Comparison of ENCODE assay signal across 11 mouse cellular contexts in genomic region chr10:70442623-70443022, GRCm38 (mm10). TPM values are rescaled to one million over a fixed set of nuclear protein-coding genes. Genes with fewer than 3 reads are reported as not detected.
DNase-seq lines count a peak whose midpoint lies in the region; ATAC-seq lines count a peak whose summit lies in the region.
"Had no signal": no experiment of that assay in that cellular context is flagged by ENCODE, and none has a peak within 500 bp of the region (broad histone marks: within the 10 kb centered on the region; RNA-seq: fewer than 3 reads in every experiment).

No protein-coding gene starts in this region.

- H3K9me3 ChIP-seq in heart, embryonic 14.5 days (ENCODE audit: control insufficient read depth, low read length) = no peaks in the 10 kb centered on the region
- no peaks in the 10 kb centered on the region for H3K9me3 ChIP-seq in forebrain, embryonic 14.5 days (replicated peaks; ENCODE audit: control insufficient read depth, low read length)
- no peaks in the 10 kb centered on the region for H3K9me3 ChIP-seq in midbrain, embryonic 13.5 days

- no peak for ATAC-seq in heart, embryonic 14.5 days (ENCODE audit: insufficient number of reproducible peaks, insufficient read depth, low FRiP score, low read depth)
- ATAC-seq in forebrain, embryonic 14.5 days = no peak
- no peak for ATAC-seq in midbrain, embryonic 13.5 days
- ATAC-seq in CD4-positive, CD25-positive, alpha-beta regulatory T cell, adult 4 months = no peak

- H3K27me3 ChIP-seq in heart, embryonic 14.5 days (ENCODE audit: control insufficient read depth, insufficient read depth, low read length) = no peaks in the 10 kb centered on the region
- no peaks in the 10 kb centered on the region for H3K27me3 ChIP-seq in forebrain, embryonic 14.5 days (replicated peaks; ENCODE audit: control insufficient read depth, insufficient read depth, low read length)
- no peaks in the 10 kb centered on the region for H3K27me3 ChIP-seq in midbrain, embryonic 13.5 days

- H3K4me3 ChIP-seq in heart, embryonic 14.5 days (ENCODE audit: control insufficient read depth in 1 of 2, insufficient read depth in 1 of 2, low read depth in 1 of 2, low read length in 2 of 2) = no peak overlapping the region
- no peak overlapping the region for H3K4me3 ChIP-seq in forebrain, embryonic 14.5 days (ENCODE audit: low read depth, low read length)
- peak overlapping the region; percentile 67 for H3K4me3 ChIP-seq in midbrain, embryonic 13.5 days (replicated peaks)
- H3K4me3 ChIP-seq: erythroblast, embryonic 14.5 days had no signal

- H3K4me1 ChIP-seq in heart, embryonic 14.5 days (ENCODE audit: control insufficient read depth in 2 of 2, insufficient read depth in 2 of 2, low read length in 2 of 2) = peaks cover 3 to 4% of the 10 kb centered on the region in 2 experiments; a peak in 3 of 4 replicates
- H3K4me1 ChIP-seq in forebrain, embryonic 14.5 days (ENCODE audit: control insufficient read depth, insufficient read depth, low read length) = peaks cover 22% of the 10 kb centered on the region
- peaks cover 42% of the 10 kb centered on the region for H3K4me1 ChIP-seq in midbrain, embryonic 13.5 days (replicated peaks)

- H3K4me2 ChIP-seq in heart, embryonic 14.5 days (ENCODE audit: low read length) = peak overlapping the region; percentile 93
- peak overlapping the region; percentile 77 for H3K4me2 ChIP-seq in forebrain, embryonic 14.5 days (ENCODE audit: low read length)
- peak overlapping the region; percentile 73 for H3K4me2 ChIP-seq in midbrain, embryonic 13.5 days (replicated peaks)

- H3K9ac ChIP-seq in heart, embryonic 14.5 days (ENCODE audit: low read length) = no peak overlapping the region
- no peak overlapping the region for H3K9ac ChIP-seq in forebrain, embryonic 14.5 days (ENCODE audit: low read length)
- H3K9ac ChIP-seq in midbrain, embryonic 13.5 days (replicated peaks) = peak overlapping the region; percentile 86; the same call in 1 of the 2 replicates
- H3K9ac ChIP-seq: lung, embryonic 14.5 days had no signal

- H3K36me3 ChIP-seq in heart, embryonic 14.5 days (ENCODE audit: control insufficient read depth, insufficient read depth, low read length) = no peaks in the 10 kb centered on the region
- H3K36me3 ChIP-seq in forebrain, embryonic 14.5 days (ENCODE audit: control insufficient read depth, insufficient read depth, low read length) = no peaks in the 10 kb centered on the region
- H3K36me3 ChIP-seq in midbrain, embryonic 13.5 days = 0 out of 2 replicates have a peak, but pooled peaks cover 4% of the 10 kb centered on the region

- H3K27ac ChIP-seq in heart, embryonic 14.5 days (replicated peaks in 1 of 2; ENCODE audit: control insufficient read depth in 1 of 2, insufficient read depth in 1 of 2, low read depth in 2 of 2, low read length in 2 of 2) = no peak overlapping the region
- no peak overlapping the region for H3K27ac ChIP-seq in forebrain, embryonic 14.5 days (ENCODE audit: low read depth, low read length)
- no peak overlapping the region for H3K27ac ChIP-seq in midbrain, embryonic 13.5 days

- 78% methylated on average over 5 of the region's 5 CpGs for WGBS in heart, embryonic 14.5 days
- 85% methylated on average over 5 of the region's 5 CpGs for WGBS in forebrain, embryonic 14.5 days
- 77% methylated on average over 5 of the region's 5 CpGs for WGBS in midbrain, embryonic 13.5 days

- DNase-seq in heart, adult 8-10 months (ENCODE audit: low spot score) = no peak
- peak; percentile 9 for DNase-seq in MN1 (ENCODE audit: low spot score)
- no peak for DNase-seq in forebrain, embryonic 14.5 days (ENCODE audit: low spot score)
- DNase-seq in frontal cortex, postnatal 36 days (ENCODE audit: low spot score in 2 of 2) = no peak
- no peak for DNase-seq in T-cell, adult 2 months (ENCODE audit: low spot score)
- DNase-seq: kidney, adult 11 months; lung, embryonic 14.5 days had no signal

RNA-seq across cellular contexts. Expression of gene Fam13c, which starts 2.3 kb away (rescaled TPM):
- polyA plus RNA-seq in heart, embryonic 14.5 days (2014; fragmentation: Nextera tagmentation; extraction: Ambion mirVana) = 12.6 and 12.7 TPM in 2 replicates
- 1 to 10 TPM; 4.3 to 6.5 (median 5.4) TPM for total RNA-seq in heart, adult 8-10 months (2022)
- polyA plus RNA-seq in forebrain, embryonic 14.5 days (2014; fragmentation: Nextera tagmentation; extraction: Ambion mirVana) = 20.8 and 25.3 TPM in 2 replicates
- polyA plus RNA-seq in midbrain, embryonic 13.5 days (2015; fragmentation: Nextera tagmentation; extraction: Ambion mirVana) = 31.1 and 31.5 TPM in 2 replicates
- not detected for polyA plus RNA-seq in CD4-positive, CD25-positive, alpha-beta regulatory T cell, adult 4 months (2017; shearing (Covaris generic))
- polyA plus RNA-seq: erythroblast, embryonic 14.5 days had no signal

Comparison
In these comparisons a context has a peak if more than half of its experiments do, and no peak if none do; other contexts are left out.
1. RNA of gene Fam13c, which starts 2.3 kb away (polyA plus RNA-seq): 31.1 to 31.5 TPM in midbrain, embryonic 13.5 days, 20.8 to 25.3 TPM in forebrain, embryonic 14.5 days and 12.6 to 12.7 TPM in heart, embryonic 14.5 days; not detected in CD4-positive, CD25-positive, alpha-beta regulatory T cell, adult 4 months; every median in the first group is over 10 times any median in the second.
2. Peak in every context shown above with its lines, with median percentiles within 50 percentile points of each other: H3K4me2 ChIP-seq.